Mouse (Mus musculus) mouse embryonic stem cell (cell line): ENCODE measurements at regions not wholly inside any gene's neighbourhood (a gene's known extent, or its start where the extent isn't known, plus 50 kb on each side); places are given as distances from the start of the nearest gene placed in this dataset.

Experiments used
- in situ Hi-C, 2 experiments: fragments of 300-500 bp; cut with MboI; formaldehyde crosslinking; loops; 1 replicate in 1 of 2; 3 replicates in 1 of 2; pipeline ENCODE4 v1.14.3; 2019 to 2020; ENCODE audit warnings: low sequenced_read_pairs in 2 of 2, low pct_unique_long_range_greater_than_20kb in 1 of 2, mixed read lengths in 1 of 2; ENCODE audit not compliant: unreplicated experiment in 1 of 2

GRCm38 (mm10) chr10:37367796-37368195 lies 229.1 kb upstream of the Marcks start:
- in situ Hi-C loops, result no loop called here

GRCm38 (mm10) chr10:37364506-37364905 lies 225.8 kb upstream of the Marcks start:
- in situ Hi-C loops, result no loop called here

GRCm38 (mm10) chr10:37360985-37361384 lies 222.3 kb upstream of the Marcks start:
- in situ Hi-C loops, result no loop called here

GRCm38 (mm10) chr10:37358900-37359299 lies 220.2 kb upstream of the Marcks start:
- in situ Hi-C loops, result no loop called here

GRCm38 (mm10) chr10:37358334-37358733 lies 219.6 kb upstream of the Marcks start:
- in situ Hi-C loops, result no loop called here

GRCm38 (mm10) chr10:37357304-37358060 lies 218.8 kb upstream of the Marcks start:
- in situ Hi-C loops, result no loop called here

- in situ Hi-C loops, result no loop called here
These were observed 210.5 kb upstream of the Marcks start for GRCm38 (mm10) chr10:37349261-37349660.

GRCm38 (mm10) chr10:37348416-37348815 lies 209.7 kb upstream of the Marcks start:
- in situ Hi-C loops, result no loop called here

- in situ Hi-C loops, result no loop called here
These were observed 208.9 kb upstream of the Marcks start for GRCm38 (mm10) chr10:37347661-37348060.

GRCm38 (mm10) chr10:37342675-37343074 lies 204.0 kb upstream of the Marcks start:
- in situ Hi-C loops, result no loop called here

- in situ Hi-C loops, result no loop called here
These were observed 200.9 kb upstream of the Marcks start for GRCm38 (mm10) chr10:37339658-37340057.

- in situ Hi-C loops, result no loop called here
These were observed 199.6 kb upstream of the Marcks start for GRCm38 (mm10) chr10:37338073-37338912.

- in situ Hi-C loops, result no loop called here
These were observed 198.5 kb upstream of the Marcks start for GRCm38 (mm10) chr10:37337172-37337620.

GRCm38 (mm10) chr10:37335148-37335547 lies 196.4 kb upstream of the Marcks start:
- in situ Hi-C loops, result no loop called here

- in situ Hi-C loops, result no loop called here
These were observed 187.4 kb upstream of the Marcks start for GRCm38 (mm10) chr10:37326168-37326534.

GRCm38 (mm10) chr10:37325514-37326167 lies 186.9 kb upstream of the Marcks start:
- in situ Hi-C loops, result no loop called here

GRCm38 (mm10) chr10:37323689-37324088 lies 185.0 kb upstream of the Marcks start:
- in situ Hi-C loops, result no loop called here

GRCm38 (mm10) chr10:37322809-37323208 lies 184.1 kb upstream of the Marcks start:
- in situ Hi-C loops, result no loop called here

- in situ Hi-C loops, result no loop called here
These were observed 183.6 kb upstream of the Marcks start for GRCm38 (mm10) chr10:37322310-37322709.
